Mouse (Mus musculus) bone marrow macrophage, adult 2 months (primary cell): ENCODE results near the gene Tram1l1. TPM values are rescaled to one million over a fixed set of nuclear protein-coding genes. Genes with fewer than 3 reads are reported as not detected.

Source experiments
- H3K27ac ChIP-seq: 2 replicates; pipeline ENCODE4 v1.5.1; 2012; ENCODE audit warnings: low read depth, low read length; ENCODE audit not compliant: insufficient read depth
- H3K4me1 ChIP-seq: 2 replicates; pipeline ENCODE4 v1.6.1; 2012; ENCODE audit warnings: low read length; ENCODE audit not compliant: control insufficient read depth, insufficient read depth
- H3K4me3 ChIP-seq: 2 replicates; pipeline ENCODE4 v1.5.1; 2012; ENCODE audit warnings: mild to moderate bottlenecking, low read length, moderate library complexity; ENCODE audit not compliant: insufficient read depth
- CTCF ChIP-seq: IDR thresholded peaks from 2 replicates; pipeline ENCODE4 v1.5.1; 2012; ENCODE audit warnings: low read depth, mild to moderate bottlenecking, low read length, moderate library complexity
- POLR2A ChIP-seq: IDR thresholded peaks from 2 replicates; pipeline ENCODE4 v1.6.1; 2012; ENCODE audit warnings: mild to moderate bottlenecking, low read depth, low read length, borderline replicate concordance
- polyA plus RNA-seq: library from polyadenylated mRNA; stranded (reverse); fragments of >200 nt; gene quantifications from 2 replicates; pipeline ENCODE4 v1.2.4, GENCODE M21; 2012; ENCODE audit not compliant: missing spikeins, insufficient read depth, insufficient read length

Tram1l1 gene
- polyA plus RNA-seq, 1 experiment, result not detected

DNA sequence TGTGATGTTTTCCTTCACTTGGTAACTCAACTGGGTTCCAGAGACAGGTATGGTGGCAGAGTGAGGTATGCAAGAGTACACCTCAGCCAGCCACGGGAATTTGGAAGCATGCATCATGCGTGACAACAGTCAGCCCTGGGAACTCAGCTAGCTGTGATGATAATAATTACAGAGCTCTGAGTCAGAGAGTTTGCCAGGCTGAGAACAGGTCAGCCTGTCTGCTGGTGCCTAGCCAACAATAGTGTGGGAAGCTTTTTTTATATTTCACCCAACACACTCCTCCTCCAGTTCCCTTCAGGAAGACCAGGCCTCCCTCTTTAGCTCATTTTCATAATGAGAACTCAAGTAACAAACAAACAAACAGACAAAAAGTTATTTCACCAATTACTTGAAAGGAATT, 51.4 kb downstream of the Tram1l1 start:
- H3K27ac ChIP-seq, result no peak overlapping the region
- no peaks in the 10 kb centered on the region for H3K4me1 ChIP-seq
- no peak for TF ChIP-seq POLR2A
- no peak for TF ChIP-seq CTCF
- H3K4me3 ChIP-seq, result no peak overlapping the region

Other genes starting within 250 kb of the Tram1l1 start
- gene 1700006A11Rik, start 105.2 kb downstream of the Tram1l1 start, polyA plus RNA-seq, result not detected in 2 replicates